Mouse (Mus musculus): ENCODE results near the gene Aff1. TPM values are rescaled to one million over a fixed set of nuclear protein-coding genes. Genes with fewer than 3 reads are reported as not detected.
A peak's percentile ranks its signal among the peaks of the same experiment; 100 is the strongest.

Gene Aff1
- polyA plus RNA-seq, 1 experiment from 2014 or later = 6.7 TPM

DNA sequence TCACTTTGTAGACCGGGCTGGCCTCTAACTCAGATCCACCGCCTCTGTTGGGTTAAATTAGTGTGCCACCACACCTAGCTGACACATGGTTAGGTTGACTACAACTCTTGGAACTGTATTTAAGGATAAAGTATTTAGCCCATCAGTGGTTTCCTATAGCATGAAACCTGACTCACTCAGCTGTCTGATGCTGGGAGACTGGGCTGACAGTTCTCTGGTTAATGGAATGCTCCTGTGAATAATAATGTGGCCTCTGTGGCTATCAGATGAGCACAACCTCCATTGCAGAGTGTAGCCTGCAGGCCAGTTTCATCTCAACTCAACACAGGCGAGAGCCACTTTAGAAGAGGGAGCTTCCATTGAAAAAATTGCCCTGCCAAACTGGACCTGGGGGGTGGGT is 124.5 kb downstream of the Aff1 start:
- no peak overlapping the region for H3K9ac ChIP-seq
- H3K27ac ChIP-seq = no peak overlapping the region
- peaks cover 10% of the 10 kb centered on the region for H3K4me1 ChIP-seq
- no peak overlapping the region for H3K4me2 ChIP-seq
- H3K9me3 ChIP-seq = no peaks in the 10 kb centered on the region
- WGBS = 86% methylated on average over 3 of the region's 3 CpGs
- ATAC-seq (ENCODE audit: borderline replicate concordance, extremely low read depth, low FRiP score, low TSS enrichment) = no peak
- H3K4me3 ChIP-seq = no peak overlapping the region
- no peaks in the 10 kb centered on the region for H3K27me3 ChIP-seq
- no peaks in the 10 kb centered on the region for H3K36me3 ChIP-seq

DNA sequence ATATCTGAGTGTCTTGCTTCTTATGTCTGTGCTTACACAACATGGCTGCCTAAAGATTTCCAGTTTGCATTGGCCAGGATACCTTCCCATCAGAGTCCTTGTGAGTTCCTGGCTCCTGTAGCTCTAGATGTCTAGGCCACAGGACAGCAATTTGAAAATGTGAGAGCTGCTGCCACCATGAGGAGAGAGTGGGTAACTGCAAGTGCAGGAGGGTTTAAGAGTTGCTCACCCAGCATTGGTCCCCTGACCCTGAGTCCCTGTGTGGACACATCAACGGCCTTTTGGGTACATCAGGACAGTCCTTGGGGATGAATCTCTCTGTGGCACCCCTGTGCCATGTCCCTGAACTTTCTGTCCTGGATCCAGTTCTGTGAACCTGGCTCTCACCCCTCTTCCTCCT is 125.6 kb downstream of the Aff1 start:
- Histone ChIP-seq H3K4me1 (peaks cover 10% of the 10 kb centered on the region), H3K36me3 (no peaks in the 10 kb centered on the region), H3K27ac (no peak overlapping the region), H3K9ac (no peak overlapping the region), H3K27me3 (no peaks in the 10 kb centered on the region), H3K9me3 (no peaks in the 10 kb centered on the region), H3K4me3 (no peak overlapping the region), H3K4me2 (no peak overlapping the region)
- ATAC-seq (ENCODE audit: borderline replicate concordance, extremely low read depth, low FRiP score, low TSS enrichment) = peak; percentile 14; the same call in 1 of the 2 replicates
- 29% methylated on average over 1 of the region's 1 CpGs for WGBS

DNA sequence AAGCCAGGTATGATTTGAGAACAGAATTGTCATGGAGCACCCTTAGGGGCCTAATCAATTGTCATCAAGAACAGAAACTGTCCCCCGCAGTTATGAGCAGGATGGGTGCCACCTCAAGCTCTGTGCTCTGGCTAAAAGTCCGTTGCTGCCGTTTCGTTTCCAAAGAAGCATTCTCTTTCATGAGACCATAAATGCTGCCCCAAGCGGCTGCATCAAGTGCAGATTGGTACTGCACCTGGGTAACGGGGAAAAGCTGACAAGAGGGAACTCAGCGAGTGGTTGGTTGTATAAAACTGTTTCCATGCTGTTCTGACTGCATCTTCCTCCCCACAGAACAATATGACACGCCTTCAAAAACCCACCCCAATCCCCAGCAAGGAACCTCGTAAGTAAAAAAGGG is 126.4 kb downstream of the Aff1 start:
- H3K9ac ChIP-seq = no peak overlapping the region
- H3K4me3 ChIP-seq = no peak overlapping the region
- no peak for ATAC-seq (ENCODE audit: borderline replicate concordance, extremely low read depth, low FRiP score, low TSS enrichment)
- 85% methylated on average over 9 of the region's 9 CpGs for WGBS
- H3K4me1 ChIP-seq = peaks cover 10% of the 10 kb centered on the region
- H3K27me3 ChIP-seq = no peaks in the 10 kb centered on the region
- no peak overlapping the region for H3K27ac ChIP-seq
- no peak overlapping the region for H3K4me2 ChIP-seq
- no peaks in the 10 kb centered on the region for H3K9me3 ChIP-seq
- no peaks in the 10 kb centered on the region for H3K36me3 ChIP-seq

DNA sequence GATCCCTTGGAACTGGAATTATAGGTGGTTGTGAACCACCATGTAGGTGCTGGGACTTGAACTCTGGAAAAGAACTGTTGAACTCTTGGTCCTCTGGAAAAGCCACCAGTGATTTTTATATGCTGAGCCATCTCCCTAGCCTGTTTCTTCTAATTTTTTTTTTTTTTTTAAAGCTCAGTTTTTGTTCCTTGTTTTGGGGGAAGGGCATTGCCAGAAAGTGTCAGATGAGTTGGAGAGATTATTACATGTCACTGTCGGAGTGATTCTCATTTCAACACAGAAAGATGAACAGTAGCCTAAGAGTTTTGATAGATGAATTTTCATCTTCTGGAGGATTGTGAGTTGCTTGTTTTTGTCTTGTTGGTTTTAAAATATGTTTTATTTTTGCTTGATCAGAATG is 127.5 kb downstream of the Aff1 start:
- Histone ChIP-seq H3K4me3 (no peak overlapping the region), H3K4me1 (peaks cover 8% of the 10 kb centered on the region), H3K36me3 (no peaks in the 10 kb centered on the region), H3K4me2 (no peak overlapping the region), H3K27me3 (no peaks in the 10 kb centered on the region), H3K9me3 (no peaks in the 10 kb centered on the region), H3K9ac (no peak overlapping the region), H3K27ac (no peak overlapping the region)
- WGBS = 83% methylated on average over 1 of the region's 1 CpGs
- no peak for ATAC-seq (ENCODE audit: borderline replicate concordance, extremely low read depth, low FRiP score, low TSS enrichment)

DNA sequence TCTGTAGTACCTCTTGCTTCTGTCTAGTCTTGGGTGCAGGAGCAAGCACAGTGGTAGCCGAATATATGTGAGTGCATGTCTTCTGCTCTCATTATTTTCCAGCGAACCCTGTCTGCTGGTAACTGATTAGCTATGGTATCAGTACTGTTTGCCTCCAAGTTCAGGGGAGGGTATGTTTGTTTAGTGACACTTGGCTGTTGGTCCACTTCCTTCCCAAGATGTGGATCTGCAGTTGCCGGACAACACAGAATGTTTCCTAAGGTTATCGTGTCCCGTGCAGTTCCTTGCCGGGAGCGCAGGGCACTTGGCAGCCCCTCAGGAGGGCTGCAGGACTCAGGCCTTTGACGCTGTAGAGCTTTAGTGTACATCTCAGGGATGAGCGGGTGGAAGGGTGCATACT is 128.9 kb downstream of the Aff1 start:
- Histone ChIP-seq H3K4me1 (0 out of 2 replicates have a peak, but pooled peaks cover 3% of the 10 kb centered on the region), H3K9me3 (no peaks in the 10 kb centered on the region), H3K4me2 (no peak overlapping the region), H3K9ac (no peak overlapping the region), H3K36me3 (no peaks in the 10 kb centered on the region), H3K4me3 (no peak overlapping the region), H3K27ac (no peak overlapping the region), H3K27me3 (no peaks in the 10 kb centered on the region)
- no peak for ATAC-seq (ENCODE audit: borderline replicate concordance, extremely low read depth, low FRiP score, low TSS enrichment)
- WGBS = 37% methylated on average over 9 of the region's 9 CpGs

DNA sequence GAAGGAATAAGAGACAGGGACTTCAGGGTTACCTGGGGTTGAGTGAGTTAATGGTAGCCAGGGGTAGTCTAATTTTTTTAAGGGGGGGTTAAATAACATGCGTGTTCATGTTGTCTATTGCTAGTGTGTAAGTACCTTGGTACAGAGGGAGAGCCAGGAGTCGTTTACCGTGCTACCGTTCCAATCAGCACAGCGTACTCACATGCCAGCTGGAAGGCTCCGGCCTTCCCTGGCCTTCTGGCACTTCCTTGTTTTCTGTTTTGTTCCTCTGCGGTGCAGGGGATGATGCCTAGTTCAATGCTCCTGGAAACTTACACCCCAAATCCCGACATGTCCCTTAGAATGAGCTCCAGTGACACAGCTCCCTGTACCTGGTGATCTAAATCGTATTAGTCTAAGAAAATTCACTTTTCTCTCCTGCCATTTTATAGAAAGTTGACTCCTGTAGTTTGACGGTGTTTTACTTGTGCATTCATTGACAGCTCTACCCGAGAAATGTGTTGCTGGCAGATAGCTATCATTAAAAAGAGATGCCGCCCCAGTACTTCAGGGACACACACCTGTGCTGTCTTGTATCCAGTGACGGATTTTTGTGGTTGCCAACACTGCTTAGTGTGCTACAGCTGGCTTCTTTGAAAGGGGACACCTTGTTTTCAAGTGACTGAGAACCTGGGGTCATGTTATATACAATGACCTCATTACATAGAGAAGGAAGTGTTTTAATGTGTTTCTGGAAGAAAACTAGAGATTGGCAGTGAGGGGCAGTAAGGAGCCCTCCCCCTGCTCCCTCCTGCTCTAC is 129.5 kb downstream of the Aff1 start:
- Histone ChIP-seq H3K27ac (no peak overlapping the region), H3K4me2 (no peak overlapping the region), H3K36me3 (no peaks in the 10 kb centered on the region), H3K4me1 (0 out of 2 replicates have a peak, but pooled peaks cover 3% of the 10 kb centered on the region), H3K27me3 (no peaks in the 10 kb centered on the region), H3K9me3 (no peaks in the 10 kb centered on the region), H3K9ac (no peak overlapping the region), H3K4me3 (no peak overlapping the region)
- ATAC-seq (ENCODE audit: borderline replicate concordance, extremely low read depth, low FRiP score, low TSS enrichment) = no peak
- WGBS = 65% methylated on average over 13 of the region's 13 CpGs

DNA sequence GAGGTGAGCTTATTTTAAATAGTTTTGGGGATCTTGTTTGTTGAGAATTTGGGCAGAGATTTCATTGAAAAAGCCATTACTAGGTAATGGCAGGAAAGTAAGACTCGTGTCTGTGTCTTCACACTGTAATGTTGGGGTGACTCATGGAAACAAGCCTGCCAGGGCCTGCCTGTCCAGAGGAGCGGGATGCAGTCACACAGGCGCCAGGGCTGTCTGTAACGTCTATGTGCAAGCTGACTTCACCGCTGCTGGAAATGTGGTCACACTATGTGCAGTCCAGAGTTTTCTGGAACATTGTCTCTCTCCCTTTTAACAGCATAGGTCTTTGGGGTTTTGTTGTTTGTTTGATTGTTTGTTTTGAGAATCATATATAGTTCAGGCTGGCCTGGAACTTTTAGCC is 130.8 kb downstream of the Aff1 start:
- no peak overlapping the region for H3K9ac ChIP-seq
- H3K36me3 ChIP-seq = no peaks in the 10 kb centered on the region
- 85% methylated on average over 5 of the region's 5 CpGs for WGBS
- H3K4me1 ChIP-seq = peaks cover 5% of the 10 kb centered on the region; the same call in 1 of the 2 replicates
- H3K4me2 ChIP-seq = no peak overlapping the region
- no peaks in the 10 kb centered on the region for H3K27me3 ChIP-seq
- ATAC-seq (ENCODE audit: borderline replicate concordance, extremely low read depth, low FRiP score, low TSS enrichment) = no peak
- no peaks in the 10 kb centered on the region for H3K9me3 ChIP-seq
- no peak overlapping the region for H3K27ac ChIP-seq
- no peak overlapping the region for H3K4me3 ChIP-seq

DNA sequence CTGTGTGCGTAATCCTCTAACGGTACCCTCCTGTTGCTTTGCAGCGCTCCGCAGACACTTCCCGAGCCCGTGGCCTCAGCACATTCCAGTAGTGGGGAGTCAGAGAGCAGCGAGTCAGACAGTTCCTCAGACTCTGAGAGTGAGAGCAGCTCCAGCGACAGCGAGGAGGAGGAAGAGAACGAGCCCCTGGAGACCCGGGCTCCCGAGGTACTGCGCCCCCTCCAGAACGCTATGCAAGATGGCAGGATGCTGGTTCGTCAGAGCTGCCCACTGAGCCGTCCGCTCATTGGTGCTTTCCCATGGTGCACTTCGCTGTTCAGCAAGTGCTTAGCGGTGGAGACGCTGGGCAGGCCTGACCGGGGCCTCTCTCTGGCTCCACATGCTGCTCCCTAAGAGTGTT is 136.1 kb downstream of the Aff1 start:
- Histone ChIP-seq H3K9ac (no peak overlapping the region), H3K27ac (no peak overlapping the region), H3K4me2 (peak overlapping the region; percentile 13; the same call in 1 of the 2 replicates), H3K27me3 (no peaks in the 10 kb centered on the region), H3K36me3 (0 out of 2 replicates have a peak, but pooled peaks cover 5% of the 10 kb centered on the region), H3K4me3 (no peak overlapping the region), H3K9me3 (no peaks in the 10 kb centered on the region), H3K4me1 (peaks cover 16% of the 10 kb centered on the region)
- WGBS = 66% methylated on average over 21 of the region's 21 CpGs
- peak; percentile 50; the same call in 1 of the 2 replicates for ATAC-seq (ENCODE audit: borderline replicate concordance, extremely low read depth, low FRiP score, low TSS enrichment)

DNA sequence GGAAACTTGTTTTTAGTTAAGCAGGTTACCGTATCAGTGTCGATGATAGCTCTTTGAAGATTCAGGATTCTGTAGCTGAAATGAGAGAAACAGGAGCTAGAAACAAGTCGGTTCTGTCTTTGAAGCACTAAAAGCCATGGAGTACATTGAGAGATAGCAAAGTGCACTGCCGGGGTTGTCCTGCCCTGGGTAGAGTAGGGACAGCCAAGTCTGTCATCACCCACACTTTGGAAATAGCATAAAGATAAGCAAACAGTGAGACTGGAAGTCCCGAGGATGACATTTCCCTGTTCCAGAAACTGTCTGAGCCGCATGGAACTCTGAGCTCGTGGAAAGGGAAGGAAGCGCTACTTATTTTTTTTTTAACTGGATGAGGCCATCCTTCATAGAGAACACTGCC is 136.6 kb downstream of the Aff1 start:
- Histone ChIP-seq H3K4me1 (peaks cover 16% of the 10 kb centered on the region), H3K9me3 (no peaks in the 10 kb centered on the region), H3K27ac (no peak overlapping the region), H3K36me3 (peaks cover 8% of the 10 kb centered on the region; the same call in 1 of the 2 replicates), H3K4me3 (no peak overlapping the region), H3K27me3 (no peaks in the 10 kb centered on the region), H3K4me2 (no peak overlapping the region), H3K9ac (no peak overlapping the region)
- WGBS = 39% methylated on average over 8 of the region's 8 CpGs
- peak; percentile 70; the same call in 1 of the 2 replicates for ATAC-seq (ENCODE audit: borderline replicate concordance, extremely low read depth, low FRiP score, low TSS enrichment)

DNA sequence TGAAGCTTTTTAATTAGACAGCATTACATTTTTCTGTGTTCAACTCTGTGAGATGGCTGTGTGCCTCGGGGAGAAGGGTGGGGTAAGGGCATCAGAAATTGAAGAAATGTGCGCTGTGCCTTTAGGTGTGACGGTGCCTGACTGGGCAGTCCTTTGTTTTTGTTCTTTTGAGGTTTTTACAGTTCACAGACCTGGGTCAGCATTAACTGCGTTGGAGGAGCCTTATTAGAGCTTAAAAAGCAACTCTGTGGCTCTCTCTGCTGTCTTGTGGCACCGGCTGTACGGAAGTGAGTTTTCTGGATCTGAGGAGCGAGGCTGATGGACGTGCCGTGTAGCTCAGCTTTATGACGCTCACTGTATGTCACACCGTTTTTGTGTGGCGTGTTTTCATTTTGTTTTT is 137.0 kb downstream of the Aff1 start:
- H3K27me3 ChIP-seq = no peaks in the 10 kb centered on the region
- H3K4me1 ChIP-seq = peaks cover 16% of the 10 kb centered on the region
- no peak overlapping the region for H3K4me2 ChIP-seq
- WGBS = 66% methylated on average over 12 of the region's 12 CpGs
- H3K4me3 ChIP-seq = no peak overlapping the region
- peaks cover 12% of the 10 kb centered on the region; the same call in 1 of the 2 replicates for H3K36me3 ChIP-seq
- no peaks in the 10 kb centered on the region for H3K9me3 ChIP-seq
- no peak overlapping the region for H3K27ac ChIP-seq
- ATAC-seq (ENCODE audit: borderline replicate concordance, extremely low read depth, low FRiP score, low TSS enrichment) = no peak
- H3K9ac ChIP-seq = no peak overlapping the region

DNA sequence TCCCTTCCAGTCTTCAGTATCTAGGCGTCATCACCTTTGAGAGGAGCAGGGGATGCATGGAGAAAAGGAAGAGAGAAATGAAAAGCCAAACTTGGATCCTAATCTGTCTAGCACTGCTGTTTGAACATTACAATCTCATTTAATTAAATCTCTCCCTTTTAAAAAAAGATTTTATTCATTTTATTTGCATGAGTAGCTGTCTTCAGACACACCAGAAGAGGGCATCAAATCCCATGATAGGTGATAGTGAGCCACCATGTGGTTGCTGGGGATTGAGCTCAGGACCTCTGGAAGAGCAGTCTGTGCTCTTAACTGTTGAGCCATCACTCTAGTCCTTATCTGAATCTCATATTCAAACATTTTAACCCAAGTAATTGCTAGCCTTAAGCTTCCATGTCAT is 138.7 kb downstream of the Aff1 start:
- Histone ChIP-seq H3K27me3 (no peaks in the 10 kb centered on the region), H3K27ac (no peak overlapping the region), H3K4me2 (no peak overlapping the region), H3K36me3 (peaks cover 15% of the 10 kb centered on the region; the same call in 1 of the 2 replicates), H3K9me3 (no peaks in the 10 kb centered on the region), H3K4me3 (no peak overlapping the region), H3K4me1 (peaks cover 21% of the 10 kb centered on the region), H3K9ac (no peak overlapping the region)
- no peak for ATAC-seq (ENCODE audit: borderline replicate concordance, extremely low read depth, low FRiP score, low TSS enrichment)
- 100% methylated on average over 1 of the region's 1 CpGs for WGBS

DNA sequence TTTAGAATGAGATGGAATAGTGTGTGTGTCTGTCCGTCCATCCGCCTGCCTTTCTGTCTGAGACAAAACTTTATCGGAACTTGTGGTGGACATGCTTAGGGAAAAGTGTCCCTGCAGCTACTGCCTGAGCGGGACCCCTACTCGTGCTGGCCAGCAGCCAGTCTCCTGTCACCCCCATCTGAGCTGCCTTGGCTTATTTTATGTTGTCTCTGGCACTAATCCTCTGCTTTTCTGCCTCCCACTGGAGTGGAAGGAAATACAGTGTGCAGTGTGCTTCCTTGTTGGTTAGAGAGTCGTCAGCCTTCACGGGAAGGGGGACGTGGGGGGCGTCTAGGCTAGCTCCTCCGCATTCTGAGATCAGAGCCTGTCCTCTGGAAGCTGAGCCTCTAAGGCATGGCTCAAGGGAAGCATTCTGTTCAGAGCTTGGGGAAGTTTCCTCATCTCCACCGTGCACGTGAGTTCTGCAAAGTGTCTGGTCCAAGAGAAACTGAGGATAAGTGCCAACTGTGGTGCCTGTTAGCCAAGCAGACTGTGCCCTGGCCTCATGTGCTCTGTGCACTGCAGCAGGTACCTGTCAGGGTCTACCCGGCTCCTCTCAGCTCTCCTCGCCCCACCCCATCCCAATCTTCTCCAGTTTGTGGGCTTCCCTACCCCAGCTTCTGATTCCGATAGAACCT is 143.4 kb downstream of the Aff1 start:
- no peak overlapping the region for H3K4me3 ChIP-seq
- H3K4me2 ChIP-seq = no peak overlapping the region
- peaks cover 14% of the 10 kb centered on the region for H3K4me1 ChIP-seq
- no peak overlapping the region for H3K9ac ChIP-seq
- no peak for ATAC-seq (ENCODE audit: borderline replicate concordance, extremely low read depth, low FRiP score, low TSS enrichment)
- WGBS = 68% methylated on average over 15 of the region's 15 CpGs
- peaks cover 10% of the 10 kb centered on the region; the same call in 1 of the 2 replicates for H3K36me3 ChIP-seq
- no peaks in the 10 kb centered on the region for H3K27me3 ChIP-seq
- H3K27ac ChIP-seq = no peak overlapping the region
- no peaks in the 10 kb centered on the region for H3K9me3 ChIP-seq
